Mouse (Mus musculus) liver, adult (tissue): ENCODE data around the gene Foxk2.

Experiments
- GATA4 ChIP-seq: IDR thresholded peaks from 2 replicates; pipeline ENCODE4 v1.6.1; 2014; ENCODE audit warnings: mild to moderate bottlenecking, low read length; ENCODE audit not compliant: insufficient replicate concordance

Foxk2 gene

DNA sequence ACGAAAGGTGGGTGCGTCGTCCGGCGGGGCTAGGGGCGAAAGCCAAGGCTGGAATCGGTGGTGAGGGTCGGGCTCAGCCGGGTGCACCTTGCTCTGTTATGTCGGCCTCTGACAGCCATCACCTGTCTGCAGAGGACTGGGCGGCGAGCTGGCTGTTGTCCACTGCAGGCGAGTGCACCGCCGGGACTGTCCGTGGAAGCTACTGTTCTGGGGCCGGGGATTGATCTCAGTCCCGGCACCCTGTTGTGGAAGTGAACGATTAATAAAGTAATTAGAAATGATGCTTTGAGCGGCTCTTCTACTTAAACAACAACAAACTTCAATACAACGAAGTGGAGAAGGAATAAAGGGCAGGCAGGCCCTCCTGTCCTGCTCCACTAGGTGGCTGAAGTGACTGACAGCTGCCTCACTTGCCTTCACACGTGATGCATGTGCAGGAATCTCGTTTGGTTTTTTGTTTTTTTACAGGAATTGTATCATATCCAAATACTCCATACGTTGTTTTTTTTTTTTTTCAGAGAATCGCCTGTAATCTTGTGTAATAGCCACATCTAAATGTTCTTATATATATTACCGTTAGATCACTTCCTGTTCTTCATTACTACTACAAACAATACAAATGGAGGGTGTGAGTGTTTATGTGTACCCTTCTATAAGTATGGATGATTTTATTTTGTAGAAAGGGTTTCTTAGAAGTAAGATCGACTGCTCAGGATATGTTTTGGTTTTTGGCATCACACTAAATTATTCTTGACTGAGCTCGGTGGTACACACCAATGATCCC is 22.3 kb upstream of the Foxk2 start:
- no peak for TF ChIP-seq GATA4

DNA sequence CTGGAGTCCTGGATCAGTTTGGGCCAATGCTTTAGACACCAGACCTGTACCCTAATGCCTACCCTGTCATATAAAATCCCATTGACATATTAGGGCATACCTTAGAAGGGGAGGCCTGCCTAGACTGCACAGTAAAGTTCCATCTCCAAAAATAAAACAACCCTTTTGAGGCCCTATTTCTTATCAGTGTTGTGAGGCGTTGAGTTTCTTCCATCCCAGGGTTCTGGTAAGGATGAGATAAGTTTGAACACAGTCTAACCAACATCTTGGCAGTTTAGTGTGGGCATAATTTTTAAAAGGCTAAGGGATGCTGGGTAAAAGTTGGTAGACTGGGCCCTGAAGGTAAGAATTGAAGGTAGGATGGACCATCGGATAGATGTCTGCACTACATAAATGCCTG is 20.1 kb upstream of the Foxk2 start:
- TF ChIP-seq GATA4 = no peak

DNA sequence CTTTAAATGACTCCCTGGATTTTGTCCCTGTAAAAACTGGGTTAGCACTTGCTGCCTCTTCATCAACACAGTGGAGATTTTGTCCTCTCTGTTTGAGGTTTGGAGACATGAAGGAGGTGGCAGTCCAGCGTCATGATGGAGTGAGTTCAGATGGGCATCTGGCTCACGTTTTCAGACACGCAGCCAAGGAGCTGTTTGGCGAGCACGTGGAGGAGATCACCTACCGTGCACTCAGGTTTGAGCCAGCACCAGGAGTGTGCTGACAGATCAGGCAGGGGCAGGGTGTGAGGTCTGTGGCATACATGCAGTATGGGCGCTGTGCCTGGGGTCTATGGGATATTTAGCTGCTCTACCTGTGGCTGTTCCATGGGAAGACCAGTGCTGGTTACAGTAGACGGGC is 9.6 kb upstream of the Foxk2 start:
- no peak for TF ChIP-seq GATA4

DNA sequence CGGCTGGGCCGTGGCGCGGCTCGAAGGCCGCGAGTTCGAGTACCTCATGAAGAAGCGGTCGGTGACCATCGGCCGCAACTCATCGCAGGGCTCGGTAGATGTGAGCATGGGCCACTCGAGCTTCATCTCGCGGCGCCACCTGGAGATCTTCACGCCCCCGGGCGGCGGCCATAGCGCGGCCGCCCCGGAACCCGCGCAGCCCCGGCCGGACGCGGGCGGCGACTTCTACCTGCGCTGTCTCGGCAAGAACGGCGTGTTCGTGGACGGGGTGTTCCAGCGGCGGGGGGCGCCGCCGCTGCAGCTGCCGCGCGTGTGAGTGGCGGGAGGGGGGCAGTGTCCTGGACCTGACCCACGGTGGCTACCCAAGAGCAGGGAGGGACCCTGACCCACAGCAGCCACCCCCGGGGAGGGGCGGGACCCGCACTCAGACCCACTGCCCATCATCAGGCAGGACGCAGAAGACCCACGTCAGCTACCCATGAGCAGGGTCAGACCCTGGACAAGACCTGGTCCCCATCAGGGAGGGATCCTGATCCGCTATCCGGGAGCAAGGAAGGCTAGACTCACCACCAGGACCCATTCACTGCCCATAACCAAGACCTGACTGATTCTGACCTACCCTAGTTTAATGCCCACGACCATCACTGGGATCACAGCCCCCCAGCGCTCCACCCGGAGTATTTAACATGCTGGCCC is 569 bp downstream of the Foxk2 start:
- no peak for TF ChIP-seq GATA4

DNA sequence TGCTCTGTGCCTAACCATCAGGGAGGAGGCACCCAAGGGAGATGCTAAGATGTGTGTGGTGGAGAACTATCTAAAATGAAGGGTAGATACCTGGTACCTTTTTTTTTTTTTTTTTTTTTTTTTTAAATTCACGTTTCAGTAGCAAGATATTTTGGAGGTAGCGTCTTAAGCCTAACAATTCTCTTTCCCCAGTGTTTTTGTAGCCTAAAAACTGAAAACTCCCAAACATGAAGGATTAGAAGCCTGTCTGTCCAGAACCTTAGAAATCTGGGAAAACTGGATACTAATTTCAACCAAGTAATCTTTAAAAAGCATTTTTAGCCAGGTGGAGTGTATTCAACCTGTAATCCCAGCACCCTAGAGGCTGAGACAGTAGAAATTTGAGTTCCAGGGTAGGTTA is 1.3 kb downstream of the Foxk2 start:
- TF ChIP-seq GATA4 = no peak

DNA sequence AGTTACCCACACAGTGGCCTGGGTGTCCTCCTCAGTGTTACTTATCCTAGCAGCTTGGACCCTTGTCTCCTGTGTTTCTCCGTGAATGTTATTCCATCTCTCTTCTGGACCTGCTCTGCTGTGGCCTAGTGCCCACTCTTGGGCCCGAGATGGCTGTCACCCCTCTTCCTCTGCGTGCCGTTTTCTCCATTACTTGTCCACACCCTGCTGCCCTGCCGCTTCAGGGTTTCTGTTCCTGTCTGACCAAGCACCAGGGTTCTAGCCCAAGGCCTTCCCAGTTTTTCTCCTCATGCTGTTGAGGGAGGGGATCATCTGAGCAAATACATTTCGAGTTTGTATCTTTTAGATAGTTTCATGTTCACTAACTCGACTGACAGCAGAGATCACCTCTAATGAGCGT is 17.7 kb downstream of the Foxk2 start:
- no peak for TF ChIP-seq GATA4

DNA sequence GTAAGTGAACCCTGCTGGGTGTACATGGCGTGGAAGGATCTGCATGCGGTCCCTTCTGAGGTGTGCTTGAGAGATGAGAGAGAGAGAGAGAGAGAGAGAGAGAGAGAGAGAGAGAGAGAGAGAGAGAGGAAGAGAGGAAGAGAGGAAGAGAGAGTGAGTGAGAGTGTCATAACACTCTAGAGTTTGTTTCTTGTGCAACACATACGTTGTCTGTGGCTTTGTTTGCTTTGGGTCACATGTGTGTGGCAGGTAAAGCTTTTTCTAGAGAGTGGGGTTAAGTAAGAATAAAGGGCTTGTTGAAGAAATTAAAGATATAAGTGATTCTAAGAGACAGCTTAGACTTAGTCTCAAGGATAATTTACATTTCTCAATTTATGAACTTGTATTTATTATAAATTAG is 18.2 kb downstream of the Foxk2 start:
- no peak for TF ChIP-seq GATA4

DNA sequence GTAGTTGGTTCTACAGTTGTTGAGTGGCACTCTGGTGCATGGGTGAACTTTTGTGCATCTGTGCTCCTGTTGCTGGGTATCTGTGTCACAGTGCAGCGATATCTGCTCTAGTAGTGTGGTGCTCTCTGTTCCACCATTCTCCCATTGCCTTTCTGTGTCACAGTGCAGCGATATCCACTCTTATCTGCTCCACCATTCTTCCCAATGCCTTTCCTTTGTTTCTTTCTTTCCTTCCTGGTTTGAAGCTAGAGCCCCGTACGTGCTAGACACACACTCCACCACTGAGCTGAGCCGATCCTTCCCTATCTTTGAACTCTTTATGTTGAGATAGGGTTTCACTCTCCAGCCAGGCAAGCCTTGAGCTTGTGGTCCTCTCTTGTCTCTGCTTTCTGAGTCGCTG is 23.1 kb downstream of the Foxk2 start:
- TF ChIP-seq GATA4 = no peak

DNA sequence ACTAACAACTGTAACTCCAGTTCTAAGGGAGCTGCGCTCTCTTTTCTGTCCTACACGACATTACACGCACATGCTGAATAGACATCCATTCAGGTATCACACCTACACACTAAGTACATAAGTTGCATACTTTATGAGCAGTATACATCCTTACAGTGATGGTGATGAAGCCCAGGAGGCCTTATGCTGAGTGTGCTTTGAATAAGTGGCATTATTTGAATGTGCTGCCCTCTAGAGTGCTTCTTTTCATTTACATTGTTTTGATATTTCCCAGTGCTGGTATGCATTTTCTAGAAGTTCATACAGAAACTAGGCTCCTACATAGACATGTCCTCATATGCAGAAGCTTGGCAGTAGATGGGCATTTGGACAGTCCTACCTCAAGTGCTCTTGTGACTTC is 30.1 kb downstream of the Foxk2 start:
- TF ChIP-seq GATA4 = no peak

DNA sequence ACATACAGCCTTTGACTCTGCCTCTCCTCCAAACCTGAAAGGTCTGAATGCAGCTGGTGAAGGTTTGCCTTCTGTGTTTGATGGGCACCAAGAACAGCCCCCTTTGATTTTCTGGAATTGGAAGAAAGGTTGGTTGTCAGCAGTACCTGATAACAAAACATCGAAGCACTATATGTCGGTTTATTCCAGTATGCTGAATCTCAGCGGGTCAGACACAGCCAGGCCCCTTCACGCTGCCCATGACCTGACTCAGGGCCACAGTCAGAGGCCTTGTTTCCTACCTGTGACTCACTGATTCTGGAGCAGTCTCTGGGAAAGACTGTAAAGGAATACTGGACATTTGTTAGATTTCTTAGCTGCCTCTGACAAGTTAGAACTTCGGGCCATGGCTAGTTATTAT is 35.0 kb downstream of the Foxk2 start:
- TF ChIP-seq GATA4 = no peak

DNA sequence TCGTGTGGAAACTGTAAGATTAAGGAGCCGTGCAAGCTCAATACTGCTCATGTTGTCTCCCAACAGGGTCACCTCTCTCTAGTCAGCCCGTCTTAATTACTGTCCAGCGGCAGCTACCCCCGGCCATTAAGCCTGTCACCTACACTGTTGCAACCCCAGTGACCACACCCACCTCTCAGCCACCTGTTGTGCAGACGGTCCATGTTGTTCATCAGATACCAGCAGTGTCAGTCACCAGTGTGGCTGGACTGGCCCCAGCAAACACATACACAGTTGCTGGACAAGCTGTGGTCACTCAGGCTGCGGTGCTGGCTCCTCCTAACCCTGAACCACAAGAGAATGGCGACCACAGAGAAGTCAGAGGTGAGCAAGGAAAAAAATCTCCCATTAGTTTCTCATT is 38.7 kb downstream of the Foxk2 start:
- no peak for TF ChIP-seq GATA4

DNA sequence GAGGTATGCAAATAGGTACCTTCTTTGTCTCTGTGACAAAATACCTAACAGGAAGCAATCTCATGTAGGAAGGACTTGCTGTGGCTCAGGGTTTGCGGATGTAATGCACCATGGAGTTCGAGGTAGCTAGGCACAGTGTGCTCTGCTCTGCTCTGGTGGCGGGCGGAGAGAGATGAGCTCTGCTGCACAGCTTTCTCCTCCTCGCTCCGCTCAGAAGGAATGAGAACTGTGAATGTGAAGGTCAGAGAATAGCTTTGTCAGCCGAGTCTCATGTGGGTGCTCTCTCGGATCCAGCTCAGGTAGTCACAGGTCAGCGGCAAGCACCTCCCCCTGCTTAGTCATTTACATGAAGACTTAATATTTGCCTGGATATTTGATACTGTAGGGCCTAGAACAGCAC is 40.5 kb downstream of the Foxk2 start:
- no peak for TF ChIP-seq GATA4

DNA sequence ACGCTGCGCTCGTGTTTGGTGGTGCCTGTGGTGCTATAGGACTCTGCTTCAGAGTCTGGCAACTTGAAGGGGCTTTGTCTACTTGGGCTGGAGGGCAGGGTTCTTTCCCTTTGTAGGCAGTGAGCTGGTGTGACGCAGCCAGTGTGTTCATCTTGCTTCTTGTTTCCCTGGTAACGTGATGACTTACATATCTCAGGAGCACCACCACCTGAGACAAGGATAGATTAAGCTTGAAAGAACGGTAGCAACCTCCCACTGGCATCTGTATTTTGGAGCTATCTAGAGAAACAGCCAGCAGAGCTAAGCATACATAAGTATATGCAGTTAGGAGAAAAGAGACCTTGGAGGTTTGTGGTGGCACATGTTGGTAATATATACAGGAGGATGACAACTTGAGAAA is 45.6 kb downstream of the Foxk2 start:
- TF ChIP-seq GATA4 = no peak

DNA sequence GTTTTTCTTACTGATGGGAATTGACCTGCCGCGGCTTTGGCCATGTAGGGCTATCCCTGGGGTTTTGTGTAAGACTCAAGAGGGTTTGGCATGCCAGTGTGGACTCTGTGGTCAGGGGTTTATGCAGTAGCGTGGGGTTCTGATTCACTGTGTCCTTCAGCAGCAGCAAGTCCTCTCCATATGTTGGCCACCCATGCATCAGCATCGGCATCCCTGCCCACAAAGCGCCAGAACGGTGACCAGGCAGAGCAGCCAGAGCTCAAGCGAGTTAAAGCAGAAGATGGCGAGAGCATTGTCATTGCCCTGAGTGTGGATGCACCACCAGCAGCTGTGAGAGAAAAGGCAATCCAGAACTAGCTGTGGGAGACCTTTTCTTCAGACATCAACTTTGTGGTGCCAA is 46.8 kb downstream of the Foxk2 start:
- no peak for TF ChIP-seq GATA4

DNA sequence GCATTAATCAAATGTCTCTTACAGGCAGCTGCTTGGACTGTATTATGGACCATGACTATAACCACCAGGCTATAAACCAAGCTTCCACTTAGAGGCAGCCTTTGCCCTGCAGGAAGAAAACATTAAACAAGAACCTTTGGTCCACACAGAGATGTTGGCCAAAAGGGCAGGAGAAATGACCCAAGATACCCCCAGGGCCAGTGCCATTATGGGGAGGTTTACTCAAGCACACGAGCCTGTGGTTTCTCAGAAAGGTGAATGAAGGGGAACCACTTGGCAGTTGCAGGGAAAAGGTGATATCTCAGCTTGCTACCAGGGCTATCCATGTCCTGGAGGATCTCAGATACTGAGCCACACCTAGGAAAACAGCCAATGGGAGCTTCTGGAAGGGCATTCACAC is 66.2 kb downstream of the Foxk2 start:
- TF ChIP-seq GATA4 = peak; percentile 30; the same call in 1 of the 2 replicates

DNA sequence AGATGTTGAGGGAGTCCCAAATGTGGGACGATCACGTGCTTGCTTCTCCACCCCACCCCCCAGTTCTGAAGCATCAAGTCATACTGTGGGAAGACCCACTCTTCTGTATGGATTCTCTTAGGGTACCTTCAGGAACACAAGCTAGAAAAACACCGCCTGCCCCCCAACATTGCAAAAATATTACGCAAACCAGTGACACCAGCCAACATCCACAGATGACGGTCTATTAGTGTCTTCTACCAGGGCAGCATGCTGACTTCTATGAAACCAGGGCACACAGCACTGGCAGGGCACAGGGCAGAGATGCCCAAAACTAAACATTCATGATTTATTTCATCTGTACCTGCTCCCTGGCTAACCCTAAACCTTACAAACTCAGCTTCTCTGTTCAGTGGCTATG is 66.9 kb downstream of the Foxk2 start:
- no peak for TF ChIP-seq GATA4

DNA sequence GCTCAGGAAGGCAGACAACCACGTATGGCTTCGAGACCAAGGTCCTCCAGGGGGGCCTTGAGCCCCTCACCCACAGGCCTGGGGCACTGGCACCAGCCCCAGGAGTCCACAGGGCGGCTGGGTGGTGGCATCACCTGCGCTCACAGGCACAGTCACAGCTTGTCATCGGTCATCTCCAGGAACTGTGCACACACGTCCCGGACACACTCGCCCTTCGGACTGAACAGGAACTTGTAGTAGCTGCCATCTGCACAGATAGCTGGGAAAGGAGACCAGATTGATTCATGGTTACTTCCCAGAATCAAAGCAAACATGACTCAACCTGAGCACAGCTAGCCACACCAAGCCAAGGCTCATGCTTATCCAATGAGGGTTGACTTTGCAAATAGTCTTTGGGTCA is 68.4 kb downstream of the Foxk2 start:
- no peak; the same call in 1 of the 2 replicates for TF ChIP-seq GATA4
